Mouse (Mus musculus): ENCODE data around the gene Gstm3. TPM values are rescaled to one million over a fixed set of nuclear protein-coding genes. Genes with fewer than 3 reads are reported as not detected.

Gene Gstm3
- total and polyA plus RNA-seq, 3 experiments = 0.06 TPM; not detected in 2

- Histone ChIP-seq H3K4me3 (ENCODE audit: control insufficient read depth in 1 of 2, insufficient read depth in 1 of 2, low read depth in 2 of 2, low read length in 2 of 2) (no peak overlapping the region), H3K4me1 (ENCODE audit: control insufficient read depth in 1 of 2, insufficient read depth in 2 of 2, low read length in 2 of 2) (no peaks in the 10 kb centered on the region), H3K9me3 (replicated peaks; ENCODE audit: insufficient read depth, low read length) (no peaks in the 10 kb centered on the region), H3K27ac (ENCODE audit: control insufficient read depth, low read depth, low read length) (no peak overlapping the region), H3K79me2 (ENCODE audit: control insufficient read depth, insufficient read depth, low read length, poor library complexity) (no peaks in the 10 kb centered on the region), H3K9ac (ENCODE audit: control insufficient read depth, low read depth, low read length, poor library complexity, severe bottlenecking) (no peak overlapping the region), H3K27me3 (ENCODE audit: control insufficient read depth in 1 of 2, insufficient read depth in 2 of 2, low read length in 2 of 2) (peaks cover 7 to 13% of the 10 kb centered on the region in 2 experiments; a peak in 3 of 4 replicates), H3K36me3 (ENCODE audit: control insufficient read depth in 1 of 2, insufficient read depth in 2 of 2, low read length in 2 of 2) (no peaks in the 10 kb centered on the region)
- no peak for DNase-seq (ENCODE audit: low read depth, low spot score)
- TF ChIP-seq MAFK (IDR thresholded peaks at IDR 0.05; ENCODE audit: borderline replicate concordance, low read depth, low read length) (no peak), GABPA (IDR thresholded peaks at IDR 0.05; ENCODE audit: low read depth, low read length) (no peak), E2F4 (IDR thresholded peaks at IDR 0.05; ENCODE audit: borderline replicate concordance, low read depth, low read length) (no peak), MAX (IDR thresholded peaks at IDR 0.05; ENCODE audit: low read length) (no peak), JUND (IDR thresholded peaks at IDR 0.05; ENCODE audit: low read depth, low read length) (no peak), TCF12 (IDR thresholded peaks at IDR 0.05; ENCODE audit: low read depth, low read length) (no peak), KAT2A (conservative IDR thresholded peaks at IDR 0.05; ENCODE audit: low read depth, low read length) (no peak), NRF1 (IDR thresholded peaks at IDR 0.05; ENCODE audit: insufficient read depth, low read depth, low read length, poor library complexity, severe bottlenecking) (no peak)
Measured at GRCm38 (mm10) chr3:107983771-107984170, 14.7 kb upstream of the Gstm3 start.

GRCm38 (mm10) chr3:107982726-107983125 lies 13.6 kb upstream of the Gstm3 start:
- H3K4me3 ChIP-seq (ENCODE audit: control insufficient read depth in 1 of 2, insufficient read depth in 1 of 2, low read depth in 2 of 2, low read length in 2 of 2) = no peak overlapping the region
- no peaks in the 10 kb centered on the region for H3K79me2 ChIP-seq (ENCODE audit: control insufficient read depth, insufficient read depth, low read length, poor library complexity)
- H3K4me1 ChIP-seq (ENCODE audit: control insufficient read depth in 1 of 2, insufficient read depth in 2 of 2, low read length in 2 of 2) = no peaks in the 10 kb centered on the region
- no peak overlapping the region for H3K9ac ChIP-seq (ENCODE audit: control insufficient read depth, low read depth, low read length, poor library complexity, severe bottlenecking)
- TF ChIP-seq MYB (IDR thresholded peaks at IDR 0.05; ENCODE audit: low read depth, low read length) (no peak), SIN3A (IDR thresholded peaks at IDR 0.05; ENCODE audit: low read length) (no peak), TBP (IDR thresholded peaks at IDR 0.05; ENCODE audit: low read depth, low read length) (no peak), BHLHE40 (IDR thresholded peaks at IDR 0.05; ENCODE audit: borderline replicate concordance, low read depth, low read length) (no peak), ELF1 (IDR thresholded peaks at IDR 0.05; ENCODE audit: low read depth, low read length) (no peak), CHD1 (IDR thresholded peaks at IDR 0.05; ENCODE audit: low read depth, low read length) (no peak), KAT2A (conservative IDR thresholded peaks at IDR 0.05; ENCODE audit: low read depth, low read length) (no peak), ZNF384 (IDR thresholded peaks at IDR 0.05; ENCODE audit: low read depth, low read length) (no peak)
- H3K27me3 ChIP-seq (ENCODE audit: control insufficient read depth in 1 of 2, insufficient read depth in 2 of 2, low read length in 2 of 2) = peaks cover 7 to 13% of the 10 kb centered on the region in 2 experiments; a peak in 3 of 4 replicates
- H3K27ac ChIP-seq (ENCODE audit: control insufficient read depth, low read depth, low read length) = no peak overlapping the region
- no peak for DNase-seq (ENCODE audit: low read depth, low spot score)
- H3K36me3 ChIP-seq (ENCODE audit: control insufficient read depth in 1 of 2, insufficient read depth in 2 of 2, low read length in 2 of 2) = no peaks in the 10 kb centered on the region
- no peaks in the 10 kb centered on the region for H3K9me3 ChIP-seq (replicated peaks; ENCODE audit: insufficient read depth, low read length)

- TF ChIP-seq MAX (IDR thresholded peaks at IDR 0.05; ENCODE audit: low read length) = no peak
- 0 out of 6 replicates have a peak, but pooled peaks of 1 of the 3 experiments have one; percentile 5 for TF ChIP-seq CTCF (IDR thresholded peaks at IDR 0.05 in 2 of 3, conservative IDR thresholded peaks at IDR 0.05 in 1 of 3; ENCODE audit: control insufficient read depth in 1 of 3, insufficient read depth in 1 of 3, low read depth in 2 of 3, low read length in 3 of 3, poor library complexity in 1 of 3, severe bottlenecking in 1 of 3)
- H3K79me2 ChIP-seq (ENCODE audit: control insufficient read depth, insufficient read depth, low read length, poor library complexity) = no peaks in the 10 kb centered on the region
- no peak for DNase-seq (ENCODE audit: low read depth, low spot score)
- H3K36me3 ChIP-seq (ENCODE audit: control insufficient read depth in 1 of 2, insufficient read depth in 2 of 2, low read length in 2 of 2) = no peaks in the 10 kb centered on the region
- H3K27me3 ChIP-seq (ENCODE audit: control insufficient read depth in 1 of 2, insufficient read depth in 2 of 2, low read length in 2 of 2) = peaks cover 7 to 13% of the 10 kb centered on the region in 2 experiments; a peak in 3 of 4 replicates
- H3K9me3 ChIP-seq (replicated peaks; ENCODE audit: insufficient read depth, low read length) = no peaks in the 10 kb centered on the region
- H3K4me3 ChIP-seq (ENCODE audit: control insufficient read depth in 1 of 2, insufficient read depth in 1 of 2, low read depth in 2 of 2, low read length in 2 of 2) = no peak overlapping the region
- H3K27ac ChIP-seq (ENCODE audit: control insufficient read depth, low read depth, low read length) = no peak overlapping the region
- H3K9ac ChIP-seq (ENCODE audit: control insufficient read depth, low read depth, low read length, poor library complexity, severe bottlenecking) = no peak overlapping the region
- H3K4me1 ChIP-seq (ENCODE audit: control insufficient read depth in 1 of 2, insufficient read depth in 2 of 2, low read length in 2 of 2) = no peaks in the 10 kb centered on the region
Measured at GRCm38 (mm10) chr3:107981261-107981660, 12.2 kb upstream of the Gstm3 start.
